In genomic region chr12:113187584-113188295, GRCm38 (mm10) we compare ENCODE assay signal across 8 mouse cellular contexts. TPM values are rescaled to one million over a fixed set of nuclear protein-coding genes. Genes with fewer than 3 reads are reported as not detected.
A peak's percentile ranks its signal among the peaks of the same experiment; 100 is the strongest.
DNase-seq lines count a peak whose midpoint lies in the region; ATAC-seq lines count a peak whose summit lies in the region.

No protein-coding gene starts in this region.

- intact Hi-C loops in left cerebral cortex, postnatal 14 days (cut with DNase I) = no loop called here

- peak; percentile 84 for ATAC-seq in common myeloid progenitor, adult 5-6 weeks (replicated peaks; ENCODE audit: low read depth, poor library complexity, severe bottlenecking)
- ATAC-seq in intestine, embryonic 15.5 days = peak; percentile 83
- peak; percentile 73 for ATAC-seq in megakaryocyte-erythroid progenitor cell, adult 5-6 weeks (replicated peaks; ENCODE audit: low FRiP score, low TSS enrichment, poor library complexity, severe bottlenecking)

- 3% methylated on average over 56 of the region's 56 CpGs for WGBS in intestine, embryonic 15.5 days

- peak overlapping the region; percentile 95 for H3K4me2 ChIP-seq in intestine, embryonic 15.5 days (replicated peaks)

- no peaks in the 10 kb centered on the region for H3K9me3 ChIP-seq in intestine, embryonic 15.5 days

- peak; percentile 56 for DNase-seq in adrenal gland, adult 8-10 months
- peak; percentile 82 for DNase-seq in gastrocnemius, postnatal 10 days
- peak; percentile 92 to 96 for DNase-seq in left cerebral cortex, postnatal 14 days (ENCODE audit: low spot score in 2 of 2)
- peak; percentile 92 for DNase-seq in right cerebral cortex, postnatal 25 days
- DNase-seq in urinary bladder, postnatal 4 days (ENCODE audit: low spot score in 2 of 2) = peak; percentile 64 to 82

- peak overlapping the region; percentile 24; the same call in 1 of the 2 replicates for H3K9ac ChIP-seq in intestine, embryonic 15.5 days

- 0 out of 2 replicates have a peak, but pooled peaks cover 5% of the 10 kb centered on the region for H3K36me3 ChIP-seq in intestine, embryonic 15.5 days

- peak overlapping the region; percentile 33 for H3K4me3 ChIP-seq in intestine, embryonic 15.5 days (replicated peaks)

- no peak overlapping the region for H3K27ac ChIP-seq in intestine, embryonic 15.5 days

- H3K27me3 ChIP-seq in intestine, embryonic 15.5 days (replicated peaks) = peaks cover 33% of the 10 kb centered on the region

- peaks cover 29% of the 10 kb centered on the region for H3K4me1 ChIP-seq in intestine, embryonic 15.5 days (replicated peaks)

RNA-seq across cellular contexts. Expression of gene Tmem121, which starts 2.0 kb away (rescaled TPM):
- total RNA-seq in adrenal gland, adult 8-10 months (2022) = 10 to 100 TPM in 2 of 4 experiments, 1 to 10 TPM in 2; 5.1 to 13.1 (median 8.4) TPM
- total RNA-seq in common myeloid progenitor, adult 5-6 weeks (2017) = 1.2 TPM in 1 of 2 replicates, not detected in the other
- total RNA-seq in gastrocnemius, postnatal 10 days (2021) = 1 to 10 TPM in 1 of 2 experiments, under 1 TPM in 1; 0.85 to 1.5 TPM
- 6.7 and 7.5 TPM in 2 replicates for polyA plus RNA-seq in intestine, embryonic 15.5 days (2015; fragmentation: Nextera tagmentation; extraction: Ambion mirVana)
- total RNA-seq in left cerebral cortex, postnatal 14 days (2021) = 10 to 100 TPM; 28.3 to 35.6 TPM
- total RNA-seq in megakaryocyte-erythroid progenitor cell, adult 5-6 weeks (2014; fragmentation: Nextera tagmentation) = 0.22 and 0.74 TPM in 2 replicates
- total RNA-seq in megakaryocyte-erythroid progenitor cell, adult 5-6 weeks (2017) = not detected in 2 replicates

RNA-seq across cellular contexts. Expression of gene Tedc1, which starts 31.5 kb away (rescaled TPM):
- 1 to 10 TPM in 3 of 4 experiments, under 1 TPM in 1; 0.87 to 1.8 (median 1.5) TPM for total RNA-seq in adrenal gland, adult 8-10 months (2022)
- 19.2 and 19.6 TPM in 2 replicates for total RNA-seq in common myeloid progenitor, adult 5-6 weeks (2017)
- total RNA-seq in gastrocnemius, postnatal 10 days (2021) = 1 to 10 TPM; 2.0 to 2.5 TPM
- 25.3 and 25.5 TPM in 2 replicates for polyA plus RNA-seq in intestine, embryonic 15.5 days (2015; fragmentation: Nextera tagmentation; extraction: Ambion mirVana)
- 1 to 10 TPM; 1.7 to 1.8 TPM for total RNA-seq in left cerebral cortex, postnatal 14 days (2021)
- total RNA-seq in megakaryocyte-erythroid progenitor cell, adult 5-6 weeks (2014; fragmentation: Nextera tagmentation) = 13.5 and 29.1 TPM in 2 replicates
- 10.7 and 15.7 TPM in 2 replicates for total RNA-seq in megakaryocyte-erythroid progenitor cell, adult 5-6 weeks (2017)

RNA-seq across cellular contexts. Expression of gene Crip1, which starts 41.6 kb away (rescaled TPM):
- 10 to 100 TPM; 55.3 to 90.7 (median 59.7) TPM for total RNA-seq in adrenal gland, adult 8-10 months (2022)
- 337 and 338 TPM in 2 replicates for total RNA-seq in common myeloid progenitor, adult 5-6 weeks (2017)
- 100 to 1,000 TPM; 143 to 189 TPM for total RNA-seq in gastrocnemius, postnatal 10 days (2021)
- polyA plus RNA-seq in intestine, embryonic 15.5 days (2015; fragmentation: Nextera tagmentation; extraction: Ambion mirVana) = 426 and 430 TPM in 2 replicates
- total RNA-seq in left cerebral cortex, postnatal 14 days (2021) = 10 to 100 TPM; 12.7 to 13.0 TPM
- 248 and 286 TPM in 2 replicates for total RNA-seq in megakaryocyte-erythroid progenitor cell, adult 5-6 weeks (2014; fragmentation: Nextera tagmentation)
- total RNA-seq in megakaryocyte-erythroid progenitor cell, adult 5-6 weeks (2017) = 191 and 258 TPM in 2 replicates

RNA-seq across cellular contexts. Expression of gene Crip2, which starts 47.7 kb away (rescaled TPM):
- 10 to 100 TPM; 46.7 to 65.5 (median 58.4) TPM for total RNA-seq in adrenal gland, adult 8-10 months (2022)
- 6.3 and 7.3 TPM in 2 replicates for total RNA-seq in common myeloid progenitor, adult 5-6 weeks (2017)
- 100 to 1,000 TPM in 1 of 2 experiments, 10 to 100 TPM in 1; 94.0 to 102 TPM for total RNA-seq in gastrocnemius, postnatal 10 days (2021)
- polyA plus RNA-seq in intestine, embryonic 15.5 days (2015; fragmentation: Nextera tagmentation; extraction: Ambion mirVana) = 122 and 130 TPM in 2 replicates
- total RNA-seq in left cerebral cortex, postnatal 14 days (2021) = 100 to 1,000 TPM; 199 to 200 TPM
- total RNA-seq in megakaryocyte-erythroid progenitor cell, adult 5-6 weeks (2014; fragmentation: Nextera tagmentation) = 26.1 and 45.9 TPM in 2 replicates
- total RNA-seq in megakaryocyte-erythroid progenitor cell, adult 5-6 weeks (2017) = 11.6 and 18.2 TPM in 2 replicates

Comparison
In these comparisons a context has a peak if more than half of its experiments do, and no peak if none do; other contexts are left out.
1. RNA of gene Crip1, which starts 41.6 kb away (total RNA-seq): 337 to 338 TPM in common myeloid progenitor, adult 5-6 weeks, 191 to 286 TPM in megakaryocyte-erythroid progenitor cell, adult 5-6 weeks, 143 to 189 TPM in gastrocnemius, postnatal 10 days and 55.3 to 90.7 TPM in adrenal gland, adult 8-10 months; 12.7 to 13.0 TPM in left cerebral cortex, postnatal 14 days; every median in the first group is over 4 times any median in the second.
2. Peak in every context shown above with its lines, with median percentiles within 50 percentile points of each other: DNase-seq and ATAC-seq.